Mouse (Mus musculus) neural tube, embryonic 11.5 days (tissue): ENCODE results near the gene Ush1c. TPM values are rescaled to one million over a fixed set of nuclear protein-coding genes. Genes with fewer than 3 reads are reported as not detected.

Experiments used
- polyA plus RNA-seq: library from polyadenylated mRNA; unstranded; fragments of >200 nt; fragmentation: Nextera tagmentation; extraction: Ambion mirVana; gene quantifications from 2 replicates; pipeline ENCODE4 v1.2.1, GENCODE M21; 2014

Ush1c gene
- polyA plus RNA-seq, 1 experiment from 2014 or later, result 2.8 TPM

Other genes starting within 250 kb of the Ush1c start
- gene Abcc6, start 208.2 kb downstream of the Ush1c start, polyA plus RNA-seq, result 0.15 and 0.20 TPM in 2 replicates
- gene Nomo1, start 204.8 kb downstream of the Ush1c start, polyA plus RNA-seq, result 18.0 and 19.2 TPM in 2 replicates
- 0.31 and 0.69 TPM in 2 replicates for gene Kcnj11, start 137.7 kb downstream of the Ush1c start, polyA plus RNA-seq
- 4.3 and 5.3 TPM in 2 replicates for gene Abcc8, start 58.5 kb downstream of the Ush1c start, polyA plus RNA-seq
- gene Otog, start 2.5 kb upstream of the Ush1c start, polyA plus RNA-seq, result 0.12 TPM in 1 of 2 replicates, not detected in the other
- 10.0 and 15.0 TPM in 2 replicates for gene Myod1, start 138.0 kb upstream of the Ush1c start, polyA plus RNA-seq
- gene Kcnc1, start 158.0 kb upstream of the Ush1c start, polyA plus RNA-seq, result 1.6 and 3.7 TPM in 2 replicates